Mouse (Mus musculus) limb, embryonic 11.5 days (tissue): ENCODE measurements around the gene 9930111J21Rik2. TPM values are rescaled to one million over a fixed set of nuclear protein-coding genes. Genes with fewer than 3 reads are reported as not detected.
"Not testable (repeated sequence)": the region's sequence is repeated elsewhere in the genome, so short reads cannot be mapped to it uniquely, and the experiment has no call there.

Experiments
- ATAC-seq: fragments of 200-750 bp; cut with Nextera tagmentation; 2 replicates; pipeline ENCODE4 v1.8.0; 2017; ENCODE audit warnings: low read depth; ENCODE audit not compliant: insufficient number of reproducible peaks, low FRiP score, low TSS enrichment
- DNase-seq: peaks from one replicate; pipeline ENCODE4 v3.0.0-alpha.2; 2015; ENCODE audit warnings: low spot score
- H3K27ac ChIP-seq: fragments of 300-500 bp; sonication (generic); replicated peaks from 2 replicates; pipeline ENCODE4 v1.5.1; 2014; ENCODE audit warnings: low read depth, mild to moderate bottlenecking, low read length
- H3K27me3 ChIP-seq: fragments of 300-500 bp; sonication (generic); 2 replicates; pipeline ENCODE4 v1.6.1; 2014; ENCODE audit warnings: mild to moderate bottlenecking, low read length, mixed read lengths; ENCODE audit not compliant: control insufficient read depth, insufficient read depth
- H3K36me3 ChIP-seq: fragments of 300-500 bp; sonication (generic); 2 replicates; pipeline ENCODE4 v1.6.1; 2014; ENCODE audit warnings: mild to moderate bottlenecking, low read length, moderate library complexity, mixed read lengths; ENCODE audit not compliant: control insufficient read depth, insufficient read depth
- H3K4me1 ChIP-seq: fragments of 300-500 bp; sonication (generic); 2 replicates; pipeline ENCODE4 v1.6.1; 2014; ENCODE audit warnings: low read length, mixed read lengths; ENCODE audit not compliant: control insufficient read depth, insufficient read depth
- H3K4me2 ChIP-seq: fragments of 300-500 bp; sonication (generic); 2 replicates; pipeline ENCODE4 v1.6.1; 2014; ENCODE audit warnings: low read depth, mild to moderate bottlenecking, moderate library complexity; ENCODE audit not compliant: severe bottlenecking
- H3K4me3 ChIP-seq: fragments of 300-500 bp; sonication (generic); 2 replicates; pipeline ENCODE4 v1.5.1; 2014; ENCODE audit warnings: low read depth, low read length
- H3K9ac ChIP-seq: fragments of 300-500 bp; sonication (generic); 2 replicates; pipeline ENCODE4 v1.6.1; 2014; ENCODE audit warnings: mild to moderate bottlenecking, low read length
- H3K9me3 ChIP-seq: fragments of 300-500 bp; sonication (generic); 2 replicates; pipeline ENCODE4 v1.6.1; 2016; ENCODE audit warnings: low read length; ENCODE audit not compliant: control insufficient read depth
- WGBS: fragments of 180-500 bp; shearing (Covaris S2); extraction: QIAGEN DNeasy Blood & Tissue Kit; methylation state at CpG from one replicate; pipeline ENCODE4 v1.1.7; 2014; 5-methylcytosine and 5-hydroxymethylcytosine counted together
- polyA plus RNA-seq: library from polyadenylated mRNA; unstranded; fragments of >200 nt; fragmentation: Nextera tagmentation; extraction: Ambion mirVana; gene quantifications from 2 replicates; pipeline ENCODE4 v1.2.1, GENCODE M21; 2014

9930111J21Rik2 gene
- polyA plus RNA-seq, result 0.03 and 0.17 TPM in 2 replicates

- not testable (repeated sequence) for DNase-seq, H3K9me3 ChIP-seq, H3K4me3 ChIP-seq, H3K4me1 ChIP-seq, H3K27ac ChIP-seq, H3K4me2 ChIP-seq, H3K36me3 ChIP-seq, H3K9ac ChIP-seq, H3K27me3 ChIP-seq, ATAC-seq
- 85% methylated on average over 1 of the region's 6 CpGs for WGBS
Observed at GRCm38 (mm10) chr11:49051093-49051891, at the start of gene 9930111J21Rik2. Gene 9930111J21Rik2, minus strand, starts transcription at chr11:49051242.

- 85% methylated on average over 3 of the region's 3 CpGs for WGBS
Observed at GRCm38 (mm10) chr11:49100409-49100808, 49.4 kb upstream of the 9930111J21Rik2 start.

GRCm38 (mm10) chr11:49095367-49095766, 44.3 kb upstream of the 9930111J21Rik2 start:
- 91% methylated on average over 4 of the region's 4 CpGs for WGBS
- H3K4me1 ChIP-seq, result no peaks in the 10 kb centered on the region
- no peak overlapping the region for H3K27ac ChIP-seq
- no peaks in the 10 kb centered on the region for H3K9me3 ChIP-seq
- no peaks in the 10 kb centered on the region for H3K36me3 ChIP-seq
- ATAC-seq (no peak), DNase-seq (no peak)
- H3K4me3 ChIP-seq, result no peak overlapping the region
- no peak overlapping the region for H3K4me2 ChIP-seq
- no peaks in the 10 kb centered on the region for H3K27me3 ChIP-seq
- no peak overlapping the region for H3K9ac ChIP-seq

More at GRCm38 (mm10) chr11:49100409-49100808, 49.4 kb upstream of the 9930111J21Rik2 start:
- no peak overlapping the region for H3K27ac ChIP-seq
- no peak overlapping the region for H3K4me3 ChIP-seq
- no peak for ATAC-seq
- peak; percentile 15 for DNase-seq
- no peak overlapping the region for H3K4me2 ChIP-seq
- H3K27me3 ChIP-seq, result no peaks in the 10 kb centered on the region
- no peaks in the 10 kb centered on the region for H3K36me3 ChIP-seq
- no peak overlapping the region for H3K9ac ChIP-seq
- H3K4me1 ChIP-seq, result no peaks in the 10 kb centered on the region
- no peaks in the 10 kb centered on the region for H3K9me3 ChIP-seq

- ATAC-seq (no peak), DNase-seq (no peak)
- Histone ChIP-seq H3K4me3 (no peak overlapping the region), H3K36me3 (no peaks in the 10 kb centered on the region), H3K9me3 (no peaks in the 10 kb centered on the region), H3K4me2 (no peak overlapping the region), H3K4me1 (no peaks in the 10 kb centered on the region), H3K27ac (no peak overlapping the region), H3K9ac (no peak overlapping the region), H3K27me3 (no peaks in the 10 kb centered on the region)
- WGBS, result 89% methylated on average over 6 of the region's 6 CpGs
Observed at GRCm38 (mm10) chr11:49093861-49094660, 43.0 kb upstream of the 9930111J21Rik2 start.

- Histone ChIP-seq H3K36me3 (no peaks in the 10 kb centered on the region), H3K27me3 (no peaks in the 10 kb centered on the region), H3K9ac (no peak overlapping the region), H3K4me1 (0 out of 2 replicates have a peak, but pooled peaks cover 3% of the 10 kb centered on the region), H3K9me3 (no peaks in the 10 kb centered on the region), H3K4me2 (no peak overlapping the region), H3K4me3 (no peak overlapping the region), H3K27ac (no peak overlapping the region)
- DNase-seq (no peak), ATAC-seq (no peak)
- WGBS, result 93% methylated on average over 2 of the region's 2 CpGs
Observed at GRCm38 (mm10) chr11:49092786-49093185, 41.7 kb upstream of the 9930111J21Rik2 start.

GRCm38 (mm10) chr11:49092053-49092586, 41.1 kb upstream of the 9930111J21Rik2 start:
- 0 out of 2 replicates have a peak, but pooled peaks cover 3% of the 10 kb centered on the region for H3K4me1 ChIP-seq
- no peak overlapping the region for H3K9ac ChIP-seq
- no peak overlapping the region for H3K27ac ChIP-seq
- no peaks in the 10 kb centered on the region for H3K27me3 ChIP-seq
- no peaks in the 10 kb centered on the region for H3K36me3 ChIP-seq
- H3K4me2 ChIP-seq, result no peak overlapping the region
- 95% methylated on average over 1 of the region's 1 CpGs for WGBS
- DNase-seq (no peak), ATAC-seq (no peak)
- H3K4me3 ChIP-seq, result no peak overlapping the region
- H3K9me3 ChIP-seq, result no peaks in the 10 kb centered on the region

- Histone ChIP-seq H3K4me2 (no peak overlapping the region), H3K36me3 (no peaks in the 10 kb centered on the region), H3K27ac (no peak overlapping the region), H3K27me3 (no peaks in the 10 kb centered on the region), H3K9me3 (no peaks in the 10 kb centered on the region), H3K4me3 (no peak overlapping the region), H3K4me1 (0 out of 2 replicates have a peak, but pooled peaks cover 3% of the 10 kb centered on the region), H3K9ac (no peak overlapping the region)
- 78% methylated on average over 4 of the region's 4 CpGs for WGBS
- DNase-seq (no peak), ATAC-seq (no peak)
Observed at GRCm38 (mm10) chr11:49091171-49091570, 40.1 kb upstream of the 9930111J21Rik2 start.

GRCm38 (mm10) chr11:49090551-49090950, 39.5 kb upstream of the 9930111J21Rik2 start:
- Histone ChIP-seq H3K9me3 (no peaks in the 10 kb centered on the region), H3K36me3 (no peaks in the 10 kb centered on the region), H3K4me2 (no peak overlapping the region), H3K4me1 (0 out of 2 replicates have a peak, but pooled peaks cover 3% of the 10 kb centered on the region), H3K27ac (no peak overlapping the region), H3K4me3 (no peak overlapping the region), H3K9ac (no peak overlapping the region), H3K27me3 (no peaks in the 10 kb centered on the region)
- no peak for DNase-seq
- WGBS, result 90% methylated on average over 5 of the region's 5 CpGs
- no peak for ATAC-seq
